Mouse (Mus musculus) liver, postnatal 0 days (tissue): ENCODE data around the gene 1190007I07Rik. TPM values are rescaled to one million over a fixed set of nuclear protein-coding genes. Genes with fewer than 3 reads are reported as not detected.
"Not testable (repeated sequence)": the region's sequence is repeated elsewhere in the genome, so short reads cannot be mapped to it uniquely, and the experiment has no call there.

ENCODE experiments used
- ATAC-seq: fragments of 200-750 bp; cut with Nextera tagmentation; 2 replicates; pipeline ENCODE4 v1.8.0; 2017; ENCODE audit warnings: mild to moderate bottlenecking, moderate library complexity
- DNase-seq: peaks from one replicate; pipeline ENCODE4 v3.0.0-alpha.2; 2016
- H3K27ac ChIP-seq: fragments of 300-500 bp; sonication (generic); 2 replicates; pipeline ENCODE4 v1.5.1; 2014; ENCODE audit warnings: antibody characterized with exemption, moderate library complexity, mild to moderate bottlenecking, low read depth
- H3K27me3 ChIP-seq: fragments of 300-500 bp; sonication (generic); 2 replicates; pipeline ENCODE4 v1.6.1; 2014; ENCODE audit warnings: low read length, control low read depth, mixed read lengths; ENCODE audit not compliant: insufficient read depth
- H3K36me3 ChIP-seq: fragments of 300-500 bp; sonication (generic); replicated peaks from 2 replicates; pipeline ENCODE4 v1.6.1; 2014; ENCODE audit warnings: mild to moderate bottlenecking, control low read depth, low read length, moderate library complexity, mixed read lengths; ENCODE audit not compliant: insufficient read depth
- H3K4me1 ChIP-seq: fragments of 300-500 bp; sonication (generic); 2 replicates; pipeline ENCODE4 v1.6.1; 2014; ENCODE audit warnings: antibody characterized with exemption, mild to moderate bottlenecking, control low read depth; ENCODE audit not compliant: insufficient read depth
- H3K4me2 ChIP-seq: fragments of 300-500 bp; sonication (generic); 2 replicates; pipeline ENCODE4 v1.6.1; 2014; ENCODE audit warnings: low read depth, mild to moderate bottlenecking, low read length, moderate library complexity, mixed read lengths
- H3K4me3 ChIP-seq: fragments of 300-500 bp; sonication (generic); 2 replicates; pipeline ENCODE4 v1.5.1; 2014; ENCODE audit warnings: low read depth, low read length
- H3K9ac ChIP-seq: fragments of 300-500 bp; sonication (generic); replicated peaks from 2 replicates; pipeline ENCODE4 v1.6.1; 2014; ENCODE audit warnings: mild to moderate bottlenecking, moderate library complexity
- H3K9me3 ChIP-seq: fragments of 300-500 bp; sonication (generic); 2 replicates; pipeline ENCODE4 v1.6.1; 2016; ENCODE audit warnings: mild to moderate bottlenecking, control low read depth, low read length, mixed read lengths
- CTCF ChIP-seq: sonication (generic); IDR thresholded peaks from 2 replicates; pipeline ENCODE4 v1.5.1; 2016; ENCODE audit warnings: antibody characterized with exemption, low read depth
- EP300 ChIP-seq: IDR thresholded peaks from 2 replicates; pipeline ENCODE4 v1.6.1; 2016; ENCODE audit warnings: antibody characterized with exemption, low read depth, mild to moderate bottlenecking
- WGBS: fragments of 180-500 bp; shearing (Covaris S2); extraction: QIAGEN DNeasy Blood & Tissue Kit; methylation state at CpG from one replicate; pipeline ENCODE4 v1.1.7; 2014; ENCODE audit not compliant: insufficient replicate concordance; 5-methylcytosine and 5-hydroxymethylcytosine counted together
- polyA plus RNA-seq: library from polyadenylated mRNA; unstranded; fragments of >200 nt; fragmentation: Nextera tagmentation; extraction: Ambion mirVana; gene quantifications from 2 replicates; pipeline ENCODE4 v1.2.1, GENCODE M21; 2015

The 1190007I07Rik gene
- polyA plus RNA-seq, 1 experiment from 2014 or later, result 31.4 TPM

GRCm38 (mm10) chr10:82631133-82631532, 8.1 kb upstream of the 1190007I07Rik start:
- no peaks in the 10 kb centered on the region for H3K9me3 ChIP-seq
- DNase-seq (no peak), ATAC-seq (no peak)
- no peaks in the 10 kb centered on the region for H3K27me3 ChIP-seq
- H3K36me3 ChIP-seq, result 0 out of 2 replicates have a peak, but pooled peaks cover 4% of the 10 kb centered on the region
- peaks cover 15% of the 10 kb centered on the region for H3K4me1 ChIP-seq
- H3K4me3 ChIP-seq, result no peak overlapping the region
- no peak for TF ChIP-seq EP300
- no peak for TF ChIP-seq CTCF
- no peak overlapping the region for H3K27ac ChIP-seq
- WGBS, result 79% methylated on average over 7 of the region's 7 CpGs
- peak overlapping the region; percentile 79 for H3K4me2 ChIP-seq
- no peak overlapping the region for H3K9ac ChIP-seq

- H3K4me2 ChIP-seq, result peak overlapping the region; percentile 79
- H3K27ac ChIP-seq, result no peak overlapping the region; the same call in 1 of the 2 replicates
- peak overlapping the region; percentile 66 for H3K4me3 ChIP-seq
- no peaks in the 10 kb centered on the region for H3K9me3 ChIP-seq
- no peak for ATAC-seq
- TF ChIP-seq CTCF, result no peak
- TF ChIP-seq EP300, result no peak
- H3K27me3 ChIP-seq, result no peaks in the 10 kb centered on the region
- DNase-seq, result no peak
- peak overlapping the region; percentile 71 for H3K9ac ChIP-seq
- H3K4me1 ChIP-seq, result peaks cover 15% of the 10 kb centered on the region
- 0 out of 2 replicates have a peak, but pooled peaks cover 4% of the 10 kb centered on the region for H3K36me3 ChIP-seq
- WGBS, result 16% methylated on average over 7 of the region's 7 CpGs
These were observed 7.5 kb upstream of the 1190007I07Rik start for GRCm38 (mm10) chr10:82630497-82630896.

GRCm38 (mm10) chr10:82629586-82630255, 6.7 kb upstream of the 1190007I07Rik start, which contains the start of gene Tdg:
Gene Tdg (plus strand): TSS chr10:82629828.
- ATAC-seq, result peak; percentile 99
- Histone ChIP-seq H3K9ac (peak within 1 kb of the TSS; percentile 71), H3K4me3 (peak within 1 kb of the TSS; percentile 66), H3K27ac (peak within 1 kb of the TSS; percentile 91), H3K4me1 (peaks cover 15% of the 10 kb centered on the region), H3K4me2 (peak within 1 kb of the TSS; percentile 96)
- H3K27me3 ChIP-seq, H3K36me3 ChIP-seq, H3K9me3 ChIP-seq: not testable (repeated sequence)
- DNase-seq, result peak; percentile 94
- 2% methylated on average over 57 of the region's 78 CpGs for WGBS

- DNase-seq, result no peak
- 8% methylated on average over 11 of the region's 11 CpGs for WGBS
- peak overlapping the region; percentile 71 for H3K9ac ChIP-seq
- peak overlapping the region; percentile 91 for H3K27ac ChIP-seq
- H3K9me3 ChIP-seq, result no peaks in the 10 kb centered on the region
- peak; percentile 30 for ATAC-seq
- TF ChIP-seq EP300 (no peak), CTCF (no peak)
- H3K4me2 ChIP-seq, result peak overlapping the region; percentile 96
- 0 out of 2 replicates have a peak, but pooled peaks cover 2% of the 10 kb centered on the region for H3K36me3 ChIP-seq
- H3K4me3 ChIP-seq, result peak overlapping the region; percentile 66
- H3K27me3 ChIP-seq, result no peaks in the 10 kb centered on the region
- peaks cover 15% of the 10 kb centered on the region for H3K4me1 ChIP-seq
These were observed 6.1 kb upstream of the 1190007I07Rik start for GRCm38 (mm10) chr10:82629111-82629585.

GRCm38 (mm10) chr10:82623553-82623932, 515 bp upstream of the 1190007I07Rik start:
- not testable (repeated sequence) for H3K9me3 ChIP-seq, H3K4me1 ChIP-seq, H3K36me3 ChIP-seq, DNase-seq, H3K27me3 ChIP-seq
- Histone ChIP-seq H3K4me2 (peak overlapping the region; percentile 77), H3K27ac (peak overlapping the region; percentile 90), H3K9ac (peak overlapping the region; percentile 83), H3K4me3 (peak overlapping the region; percentile 82)
- 5% methylated on average over 2 of the region's 2 CpGs for WGBS
- ATAC-seq, result peak; percentile 5; the same call in 1 of the 2 replicates

- no peak for DNase-seq
- no peaks in the 10 kb centered on the region for H3K36me3 ChIP-seq
- no peak for ATAC-seq
- peak overlapping the region; percentile 82 for H3K4me3 ChIP-seq
- H3K9ac ChIP-seq, result peak overlapping the region; percentile 83
- no peaks in the 10 kb centered on the region for H3K27me3 ChIP-seq
- H3K9me3 ChIP-seq, result no peaks in the 10 kb centered on the region
- 15% methylated on average over 9 of the region's 9 CpGs for WGBS
- no peak for TF ChIP-seq CTCF
- TF ChIP-seq EP300, result no peak
- peak overlapping the region; percentile 77 for H3K4me2 ChIP-seq
- H3K4me1 ChIP-seq, result no peaks in the 10 kb centered on the region
- H3K27ac ChIP-seq, result peak overlapping the region; percentile 90
These were observed 793 bp downstream of the 1190007I07Rik start for GRCm38 (mm10) chr10:82622235-82622634.

- not testable (repeated sequence) for H3K27me3 ChIP-seq, H3K4me3 ChIP-seq, DNase-seq, ATAC-seq, H3K9ac ChIP-seq, H3K27ac ChIP-seq, H3K9me3 ChIP-seq, H3K4me1 ChIP-seq, H3K4me2 ChIP-seq, H3K36me3 ChIP-seq
- WGBS, result 56% methylated on average over 4 of the region's 4 CpGs
These were observed 28.6 kb downstream of the 1190007I07Rik start for GRCm38 (mm10) chr10:82594421-82594820.

- 73% methylated on average over 9 of the region's 9 CpGs for WGBS
These were observed 33.4 kb downstream of the 1190007I07Rik start for GRCm38 (mm10) chr10:82589673-82590072.

GRCm38 (mm10) chr10:82571091-82571490, 51.9 kb downstream of the 1190007I07Rik start:
- not testable (repeated sequence) for DNase-seq, H3K4me2 ChIP-seq, H3K4me3 ChIP-seq, ATAC-seq, H3K9me3 ChIP-seq, H3K9ac ChIP-seq, H3K36me3 ChIP-seq, H3K27ac ChIP-seq, H3K27me3 ChIP-seq, H3K4me1 ChIP-seq
- 86% methylated on average over 11 of the region's 11 CpGs for WGBS

More at GRCm38 (mm10) chr10:82589673-82590072, 33.4 kb downstream of the 1190007I07Rik start:
- not testable (repeated sequence) for H3K4me1 ChIP-seq, H3K4me3 ChIP-seq, H3K4me2 ChIP-seq, H3K36me3 ChIP-seq, H3K27me3 ChIP-seq, H3K9ac ChIP-seq, ATAC-seq, H3K27ac ChIP-seq, H3K9me3 ChIP-seq, DNase-seq
